Mouse (Mus musculus): Measurements from ENCODE around the gene Vegfd. TPM values are rescaled to one million over a fixed set of nuclear protein-coding genes. Genes with fewer than 3 reads are reported as not detected.

Gene Vegfd
- polyA plus RNA-seq (2014; fragmentation: Nextera tagmentation; extraction: Ambion mirVana) = 3.8 and 5.2 TPM in 2 replicates

- H3K9ac ChIP-seq (replicated peaks; ENCODE audit: low read depth, low read length) = no peak within 1 kb of the TSS
- no peaks in the 10 kb centered on the region for H3K9me3 ChIP-seq (ENCODE audit: control insufficient read depth, low read depth, low read length)
- H3K4me2 ChIP-seq (replicated peaks; ENCODE audit: low read depth, low read length) = no peak within 1 kb of the TSS
- H3K4me3 ChIP-seq (ENCODE audit: low read depth, low read length) = no peak within 1 kb of the TSS
- WGBS = 34% methylated on average over 3 of the region's 3 CpGs
- no peaks in the 10 kb centered on the region for H3K4me1 ChIP-seq (ENCODE audit: control insufficient read depth, insufficient read depth, low read length)
- no peaks in the 10 kb centered on the region for H3K36me3 ChIP-seq (ENCODE audit: control insufficient read depth, insufficient read depth, low read length)
- H3K27ac ChIP-seq (ENCODE audit: low read length) = no peak within 1 kb of the TSS
- no peak for ATAC-seq (ENCODE audit: insufficient number of reproducible peaks, insufficient read depth, low FRiP score, low read depth)
- no peaks in the 10 kb centered on the region for H3K27me3 ChIP-seq (ENCODE audit: control insufficient read depth, insufficient read depth, low read length)
Measured at GRCm38 (mm10) chrX:164373081-164373480, at the start of gene Vegfd. Gene Vegfd, plus strand, starts transcription at chrX:164373378.

- H3K4me1 ChIP-seq (ENCODE audit: control insufficient read depth, insufficient read depth, low read length) = no peaks in the 10 kb centered on the region
- H3K36me3 ChIP-seq (ENCODE audit: control insufficient read depth, insufficient read depth, low read length) = no peaks in the 10 kb centered on the region
- no peak overlapping the region for H3K4me2 ChIP-seq (replicated peaks; ENCODE audit: low read depth, low read length)
- 74% methylated on average over 4 of the region's 4 CpGs for WGBS
- H3K9me3 ChIP-seq (ENCODE audit: control insufficient read depth, low read depth, low read length) = no peaks in the 10 kb centered on the region
- no peaks in the 10 kb centered on the region for H3K27me3 ChIP-seq (ENCODE audit: control insufficient read depth, insufficient read depth, low read length)
- no peak overlapping the region for H3K27ac ChIP-seq (ENCODE audit: low read length)
- no peak for ATAC-seq (ENCODE audit: insufficient number of reproducible peaks, insufficient read depth, low FRiP score, low read depth)
- H3K4me3 ChIP-seq (ENCODE audit: low read depth, low read length) = no peak overlapping the region
- H3K9ac ChIP-seq (replicated peaks; ENCODE audit: low read depth, low read length) = no peak overlapping the region
Measured at GRCm38 (mm10) chrX:164323391-164323913, 49.7 kb upstream of the Vegfd start.

- H3K4me3 ChIP-seq (ENCODE audit: low read depth, low read length) = no peak overlapping the region
- H3K36me3 ChIP-seq (ENCODE audit: control insufficient read depth, insufficient read depth, low read length) = no peaks in the 10 kb centered on the region
- no peaks in the 10 kb centered on the region for H3K27me3 ChIP-seq (ENCODE audit: control insufficient read depth, insufficient read depth, low read length)
- ATAC-seq (ENCODE audit: insufficient number of reproducible peaks, insufficient read depth, low FRiP score, low read depth) = no peak
- H3K27ac ChIP-seq (ENCODE audit: low read length) = no peak overlapping the region
- H3K9ac ChIP-seq (replicated peaks; ENCODE audit: low read depth, low read length) = no peak overlapping the region
- WGBS = 79% methylated on average over 2 of the region's 2 CpGs
- no peaks in the 10 kb centered on the region for H3K9me3 ChIP-seq (ENCODE audit: control insufficient read depth, low read depth, low read length)
- no peaks in the 10 kb centered on the region for H3K4me1 ChIP-seq (ENCODE audit: control insufficient read depth, insufficient read depth, low read length)
- no peak overlapping the region for H3K4me2 ChIP-seq (replicated peaks; ENCODE audit: low read depth, low read length)
Measured at GRCm38 (mm10) chrX:164330351-164330750, 42.8 kb upstream of the Vegfd start.

GRCm38 (mm10) chrX:164330766-164331165 is 42.4 kb upstream of the Vegfd start:
- ATAC-seq (ENCODE audit: insufficient number of reproducible peaks, insufficient read depth, low FRiP score, low read depth) = no peak
- no peak overlapping the region for H3K4me2 ChIP-seq (replicated peaks; ENCODE audit: low read depth, low read length)
- no peaks in the 10 kb centered on the region for H3K36me3 ChIP-seq (ENCODE audit: control insufficient read depth, insufficient read depth, low read length)
- no peaks in the 10 kb centered on the region for H3K9me3 ChIP-seq (ENCODE audit: control insufficient read depth, low read depth, low read length)
- no peak overlapping the region for H3K4me3 ChIP-seq (ENCODE audit: low read depth, low read length)
- H3K9ac ChIP-seq (replicated peaks; ENCODE audit: low read depth, low read length) = no peak overlapping the region
- H3K4me1 ChIP-seq (ENCODE audit: control insufficient read depth, insufficient read depth, low read length) = no peaks in the 10 kb centered on the region
- 67% methylated on average over 3 of the region's 3 CpGs for WGBS
- no peak overlapping the region for H3K27ac ChIP-seq (ENCODE audit: low read length)
- H3K27me3 ChIP-seq (ENCODE audit: control insufficient read depth, insufficient read depth, low read length) = no peaks in the 10 kb centered on the region

GRCm38 (mm10) chrX:164338591-164338990 is 34.6 kb upstream of the Vegfd start:
- ATAC-seq (ENCODE audit: insufficient number of reproducible peaks, insufficient read depth, low FRiP score, low read depth) = no peak
- Histone ChIP-seq H3K4me1 (ENCODE audit: control insufficient read depth, insufficient read depth, low read length) (no peaks in the 10 kb centered on the region), H3K27ac (ENCODE audit: low read length) (no peak overlapping the region), H3K4me3 (ENCODE audit: low read depth, low read length) (no peak overlapping the region), H3K9me3 (ENCODE audit: control insufficient read depth, low read depth, low read length) (no peaks in the 10 kb centered on the region), H3K27me3 (ENCODE audit: control insufficient read depth, insufficient read depth, low read length) (no peaks in the 10 kb centered on the region), H3K9ac (replicated peaks; ENCODE audit: low read depth, low read length) (no peak overlapping the region), H3K36me3 (ENCODE audit: control insufficient read depth, insufficient read depth, low read length) (no peaks in the 10 kb centered on the region), H3K4me2 (replicated peaks; ENCODE audit: low read depth, low read length) (no peak overlapping the region)
- 66% methylated on average over 4 of the region's 4 CpGs for WGBS

GRCm38 (mm10) chrX:164345359-164345938 is 27.7 kb upstream of the Vegfd start:
- H3K9me3 ChIP-seq (ENCODE audit: control insufficient read depth, low read depth, low read length) = no peaks in the 10 kb centered on the region
- H3K27ac ChIP-seq (ENCODE audit: low read length) = no peak overlapping the region
- no peaks in the 10 kb centered on the region for H3K27me3 ChIP-seq (ENCODE audit: control insufficient read depth, insufficient read depth, low read length)
- no peak overlapping the region for H3K4me2 ChIP-seq (replicated peaks; ENCODE audit: low read depth, low read length)
- no peaks in the 10 kb centered on the region for H3K4me1 ChIP-seq (ENCODE audit: control insufficient read depth, insufficient read depth, low read length)
- no peaks in the 10 kb centered on the region for H3K36me3 ChIP-seq (ENCODE audit: control insufficient read depth, insufficient read depth, low read length)
- WGBS = 86% methylated on average over 4 of the region's 4 CpGs
- no peak overlapping the region for H3K4me3 ChIP-seq (ENCODE audit: low read depth, low read length)
- no peak overlapping the region for H3K9ac ChIP-seq (replicated peaks; ENCODE audit: low read depth, low read length)
- ATAC-seq (ENCODE audit: insufficient number of reproducible peaks, insufficient read depth, low FRiP score, low read depth) = no peak

GRCm38 (mm10) chrX:164348937-164349336 is 24.2 kb upstream of the Vegfd start:
- Histone ChIP-seq H3K27me3 (ENCODE audit: control insufficient read depth, insufficient read depth, low read length) (no peaks in the 10 kb centered on the region), H3K36me3 (ENCODE audit: control insufficient read depth, insufficient read depth, low read length) (no peaks in the 10 kb centered on the region)

GRCm38 (mm10) chrX:164365153-164365865 is 7.9 kb upstream of the Vegfd start:
- Histone ChIP-seq H3K27ac (ENCODE audit: low read length) (no peak overlapping the region), H3K9ac (replicated peaks; ENCODE audit: low read depth, low read length) (no peak overlapping the region), H3K4me1 (ENCODE audit: control insufficient read depth, insufficient read depth, low read length) (no peaks in the 10 kb centered on the region), H3K9me3 (ENCODE audit: control insufficient read depth, low read depth, low read length) (no peaks in the 10 kb centered on the region), H3K36me3 (ENCODE audit: control insufficient read depth, insufficient read depth, low read length) (no peaks in the 10 kb centered on the region), H3K4me2 (replicated peaks; ENCODE audit: low read depth, low read length) (no peak overlapping the region), H3K27me3 (ENCODE audit: control insufficient read depth, insufficient read depth, low read length) (no peaks in the 10 kb centered on the region), H3K4me3 (ENCODE audit: low read depth, low read length) (no peak overlapping the region)
- WGBS = 85% methylated on average over 4 of the region's 4 CpGs
- ATAC-seq (ENCODE audit: insufficient number of reproducible peaks, insufficient read depth, low FRiP score, low read depth) = no peak

More at GRCm38 (mm10) chrX:164348937-164349336, 24.2 kb upstream of the Vegfd start:
- Histone ChIP-seq H3K9ac (replicated peaks; ENCODE audit: low read depth, low read length) (no peak overlapping the region), H3K4me1 (ENCODE audit: control insufficient read depth, insufficient read depth, low read length) (no peaks in the 10 kb centered on the region), H3K27ac (ENCODE audit: low read length) (no peak overlapping the region), H3K4me2 (replicated peaks; ENCODE audit: low read depth, low read length) (no peak overlapping the region), H3K9me3 (ENCODE audit: control insufficient read depth, low read depth, low read length) (no peaks in the 10 kb centered on the region), H3K4me3 (ENCODE audit: low read depth, low read length) (no peak overlapping the region)
- no peak for ATAC-seq (ENCODE audit: insufficient number of reproducible peaks, insufficient read depth, low FRiP score, low read depth)
- 72% methylated on average over 3 of the region's 3 CpGs for WGBS

Measured in stomach, embryonic 14.5 days (tissue).